Mouse (Mus musculus) heart, adult 9 months (tissue): ENCODE results near the gene Vamp8.

Source experiments
- DNase-seq, 2 experiments: peaks; one replicate each; pipeline ENCODE4 v3.0.0; 2022; ENCODE audit warnings: low spot score in 2 of 2

Vamp8 gene

GRCm38 (mm10) chr6:72352636-72353405 lies 37.7 kb downstream of the Vamp8 start:
- no peak for DNase-seq

DNA sequence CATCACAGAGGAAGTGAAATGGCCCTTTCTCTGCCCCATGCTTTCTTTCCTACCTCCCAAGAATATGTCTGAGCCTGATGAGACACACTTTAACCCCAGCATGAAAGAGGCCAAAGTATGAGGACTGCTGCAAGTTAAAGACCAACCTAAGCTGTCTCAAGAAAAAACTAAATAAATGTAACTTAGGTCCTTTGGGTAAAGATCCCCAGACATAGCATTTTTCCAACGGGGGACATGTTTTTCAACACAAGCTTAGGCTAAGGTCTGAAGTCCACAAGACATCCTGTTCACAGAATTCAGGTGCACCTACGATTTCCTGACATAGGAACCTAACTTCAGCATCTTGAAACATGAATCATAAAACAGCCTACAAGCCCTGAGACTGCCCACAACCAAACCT lies 40.3 kb downstream of the Vamp8 start:
- DNase-seq = no peak

GRCm38 (mm10) chr6:72348411-72348810 lies 42.1 kb downstream of the Vamp8 start:
- no peak for DNase-seq

DNA sequence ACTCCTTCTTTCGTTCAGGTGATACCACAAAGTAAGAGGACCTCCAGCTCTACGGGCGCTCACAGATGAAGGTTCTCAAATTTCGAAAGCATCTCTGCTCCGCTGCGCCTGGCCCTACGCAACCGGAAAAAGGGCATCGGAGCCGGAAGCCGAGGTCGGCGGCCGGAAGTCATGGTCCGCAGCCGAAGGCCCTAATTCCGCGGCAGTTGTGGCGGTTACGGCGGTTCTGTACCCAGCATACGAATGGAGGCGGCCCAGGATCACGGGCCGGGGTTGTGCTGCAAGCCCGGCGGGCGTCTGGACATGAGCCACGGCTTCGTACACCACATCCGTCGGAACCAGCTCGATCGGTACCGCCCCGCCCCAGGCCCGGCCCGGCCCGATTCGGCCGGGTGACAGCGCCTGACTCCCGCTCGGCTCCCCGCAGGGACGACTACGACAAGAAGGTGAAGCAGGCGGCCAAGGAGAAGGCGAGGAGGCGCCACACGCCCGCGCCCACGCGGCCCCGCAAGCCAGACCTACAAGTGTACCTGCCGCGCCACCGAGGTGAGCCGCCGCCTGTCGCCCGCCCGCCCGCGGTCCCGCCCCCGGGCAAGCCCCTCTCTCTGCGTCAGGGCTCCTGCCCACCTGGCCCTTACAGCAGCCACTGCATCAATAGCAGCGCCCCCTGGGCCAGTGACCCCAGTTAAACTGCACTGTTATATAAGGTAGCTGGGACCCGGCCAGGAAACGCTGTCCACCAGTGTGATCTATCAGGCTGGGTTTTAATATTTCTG lies 43.1 kb downstream of the Vamp8 start, which contains the start of gene 0610030E20Rik:
0610030E20Rik (plus strand) TSS at position 152 of the 776 bp plus-strand sequence.
- DNase-seq = peak; percentile 80 to 81

GRCm38 (mm10) chr6:72346261-72346660 lies 44.2 kb downstream of the Vamp8 start:
- no peak for DNase-seq

- DNase-seq = no peak
Observed at GRCm38 (mm10) chr6:72345633-72346032, 44.9 kb downstream of the Vamp8 start.

DNA sequence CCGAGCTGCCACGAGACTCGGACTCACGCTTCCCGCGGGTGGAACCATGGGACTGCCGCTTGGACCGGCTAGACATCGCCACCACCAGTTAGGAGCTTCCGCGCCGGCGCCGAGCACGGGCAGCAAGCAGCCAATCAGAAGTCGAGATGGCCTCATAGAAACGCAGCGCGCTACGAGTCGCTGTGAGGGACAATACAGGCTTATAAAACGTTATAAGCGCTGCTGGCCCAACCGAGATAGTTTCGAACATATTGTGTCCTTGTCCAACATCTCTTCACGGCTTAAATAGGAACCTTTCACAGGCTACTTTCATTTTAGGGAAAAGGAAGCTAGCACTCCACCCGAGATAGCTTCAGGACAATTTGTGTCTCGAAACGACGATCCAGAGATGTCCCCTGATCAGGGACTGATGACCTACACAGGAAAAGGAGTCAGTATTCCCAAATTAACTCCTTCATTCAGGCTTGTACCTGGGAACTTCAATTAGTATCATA lies 45.4 kb downstream of the Vamp8 start, which contains the start of gene Usp39:
Usp39 (minus strand) TSS at position 111 of the 494 bp plus-strand sequence.
- DNase-seq = peak; percentile 94

GRCm38 (mm10) chr6:72344396-72345073 lies 46.0 kb downstream of the Vamp8 start:
- DNase-seq = no peak

- no peak for DNase-seq
Observed at GRCm38 (mm10) chr6:72340481-72340880, 50.0 kb downstream of the Vamp8 start.
